Mouse (Mus musculus) cerebellum, adult 2 months (tissue): Measurements from ENCODE around the gene Fads3.

Experiments
- CTCF ChIP-seq: fragments of 200-500 bp; IDR thresholded peaks from 2 replicates; pipeline ENCODE4 v1.5.1; 2011; ENCODE audit warnings: low read depth, mild to moderate bottlenecking, control low read depth, low read length, moderate library complexity, borderline replicate concordance; ENCODE audit not compliant: insufficient read depth
- POLR2A ChIP-seq: fragments of 200-500 bp; IDR thresholded peaks from 2 replicates; pipeline ENCODE4 v1.6.1; 2011; ENCODE audit warnings: low read length, control low read depth, borderline replicate concordance; ENCODE audit not compliant: insufficient read depth

- TF ChIP-seq CTCF (no peak), POLR2A (no peak)
Measured at GRCm38 (mm10) chr19:10029746-10030145, 11.6 kb upstream of the Fads3 start.
